Mouse (Mus musculus) liver, postnatal 0 days (tissue): ENCODE measurements around the gene Bad.

ENCODE experiments used
- CTCF ChIP-seq: sonication (generic); IDR thresholded peaks from 2 replicates; pipeline ENCODE4 v1.5.1; 2016; ENCODE audit warnings: antibody characterized with exemption, low read depth
- EP300 ChIP-seq: IDR thresholded peaks from 2 replicates; pipeline ENCODE4 v1.6.1; 2016; ENCODE audit warnings: antibody characterized with exemption, low read depth, mild to moderate bottlenecking

DNA sequence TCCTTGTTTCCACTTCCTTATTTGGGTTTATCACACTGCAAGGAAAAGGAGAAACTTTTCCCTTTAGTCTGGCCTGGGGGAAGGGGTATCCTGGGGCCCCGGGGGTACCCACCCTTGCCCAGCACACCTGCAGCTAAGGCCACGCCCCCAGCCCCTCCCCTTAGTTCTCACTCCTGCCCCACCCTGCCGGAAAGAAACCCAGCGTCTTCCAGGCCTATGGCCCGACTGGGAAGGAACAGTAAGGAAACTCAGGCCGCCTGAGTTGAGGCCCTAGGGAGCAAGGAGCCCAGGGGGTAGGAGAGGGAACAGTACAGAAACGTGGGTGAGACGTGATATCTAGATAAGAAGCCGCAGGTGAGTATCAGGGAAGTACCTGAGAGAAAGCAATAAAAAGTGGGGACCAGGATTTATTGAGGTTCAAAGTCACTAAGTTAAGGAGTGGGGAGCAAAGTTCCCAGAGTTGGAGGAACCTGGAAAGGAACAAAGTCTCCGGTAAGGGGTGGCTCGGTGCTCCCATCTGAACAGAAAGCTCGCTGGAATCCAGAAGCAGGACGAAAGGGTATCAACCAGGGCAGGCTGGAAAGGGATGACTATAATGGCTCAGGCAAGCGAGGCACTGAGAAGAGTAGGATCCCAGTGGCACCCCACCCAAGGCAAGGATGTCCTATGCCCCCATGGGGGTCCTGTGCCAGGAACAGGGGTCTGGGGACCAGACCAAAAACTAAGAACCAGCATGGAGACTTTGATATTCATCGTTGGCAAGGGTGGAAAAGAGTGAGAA, 27.0 kb downstream of the Bad start:
- TF ChIP-seq CTCF: no peak
- TF ChIP-seq EP300: no peak
